Mouse (Mus musculus): ENCODE results near the gene Muc4.

Gene Muc4

DNA sequence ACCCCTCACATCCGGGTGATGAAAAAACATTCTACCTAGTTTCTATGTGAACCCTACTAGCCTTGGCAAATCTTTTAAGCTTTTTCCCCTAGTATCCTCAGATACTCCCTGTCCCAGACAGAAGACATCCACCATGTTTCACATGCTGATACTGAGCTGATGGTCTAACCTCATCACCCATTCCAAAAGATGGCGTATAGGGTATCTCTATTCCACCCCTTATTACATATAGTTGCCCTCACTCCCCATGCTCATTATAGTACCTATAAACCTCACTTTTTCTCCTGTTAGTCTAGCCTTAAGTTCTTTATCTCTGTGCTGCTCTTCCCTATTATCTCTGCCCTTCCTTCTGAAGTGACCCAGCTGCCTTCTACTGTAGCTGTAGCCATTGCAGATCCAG lies at the start of gene Muc4:
TSS of gene Muc4 (plus strand) at position 301 of the 400 bp plus-strand sequence.
- TF ChIP-seq GATA4 (IDR thresholded peaks at IDR 0.05; ENCODE audit: insufficient replicate concordance, low read length), result no peak

GRCm38 (mm10) chr16:32685998-32686397 lies 49.7 kb upstream of the Muc4 start:
- no peak for TF ChIP-seq GATA4 (IDR thresholded peaks at IDR 0.05; ENCODE audit: insufficient replicate concordance, low read length)

- no peak for TF ChIP-seq GATA4 (IDR thresholded peaks at IDR 0.05; ENCODE audit: insufficient replicate concordance, low read length)
Observed at GRCm38 (mm10) chr16:32687221-32687620, 48.5 kb upstream of the Muc4 start.

GRCm38 (mm10) chr16:32688770-32689169 lies 46.9 kb upstream of the Muc4 start:
- TF ChIP-seq GATA4 (IDR thresholded peaks at IDR 0.05; ENCODE audit: insufficient replicate concordance, low read length), result peak; percentile 13; the same call in 1 of the 2 replicates

- TF ChIP-seq GATA4 (IDR thresholded peaks at IDR 0.05; ENCODE audit: insufficient replicate concordance, low read length), result no peak
Observed at GRCm38 (mm10) chr16:32689501-32689900, 46.2 kb upstream of the Muc4 start.

GRCm38 (mm10) chr16:32696841-32697464 lies 38.7 kb upstream of the Muc4 start:
- no peak for TF ChIP-seq GATA4 (IDR thresholded peaks at IDR 0.05; ENCODE audit: insufficient replicate concordance, low read length)

DNA sequence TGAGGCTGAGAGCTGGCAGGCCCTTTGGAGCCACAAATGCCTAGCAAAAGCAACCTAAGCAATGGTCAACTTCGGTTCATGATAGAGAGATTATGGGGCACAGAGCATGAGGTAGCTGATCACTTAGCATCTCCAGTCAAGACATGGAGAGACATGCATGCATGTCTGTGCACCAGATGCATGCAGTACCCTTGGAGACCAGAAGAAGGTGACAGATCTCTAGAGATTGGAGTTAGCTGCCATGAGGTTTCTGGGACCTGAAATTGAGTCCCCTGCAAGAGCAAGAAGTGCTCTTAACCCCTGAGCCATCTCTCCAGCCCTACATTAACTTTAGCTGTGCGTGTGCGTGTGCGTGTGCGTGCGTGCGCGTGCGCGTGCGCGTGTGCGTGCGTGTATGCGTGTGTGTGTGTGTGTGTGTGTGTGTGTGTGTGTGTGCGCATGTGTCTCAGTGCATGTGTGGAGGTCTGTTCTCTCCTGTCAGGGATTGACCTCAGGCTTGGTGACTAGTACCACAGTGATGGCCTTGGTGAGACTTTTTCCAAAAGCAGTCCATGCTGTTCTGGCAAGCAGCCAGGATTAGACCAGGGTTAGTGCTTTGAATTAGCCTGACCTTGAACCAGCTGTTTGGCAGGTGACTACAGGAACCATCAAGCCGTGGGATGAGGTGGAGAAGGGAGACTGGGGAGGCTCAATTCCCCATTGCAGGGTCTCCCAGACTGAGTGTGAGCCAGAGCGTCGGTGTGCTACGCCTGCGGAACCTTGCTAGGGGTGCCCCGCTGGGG lies 37.8 kb upstream of the Muc4 start:
- TF ChIP-seq GATA4 (IDR thresholded peaks at IDR 0.05; ENCODE audit: insufficient replicate concordance, low read length), result no peak

GRCm38 (mm10) chr16:32698550-32698949 lies 37.1 kb upstream of the Muc4 start:
- TF ChIP-seq GATA4 (IDR thresholded peaks at IDR 0.05; ENCODE audit: insufficient replicate concordance, low read length), result no peak

DNA sequence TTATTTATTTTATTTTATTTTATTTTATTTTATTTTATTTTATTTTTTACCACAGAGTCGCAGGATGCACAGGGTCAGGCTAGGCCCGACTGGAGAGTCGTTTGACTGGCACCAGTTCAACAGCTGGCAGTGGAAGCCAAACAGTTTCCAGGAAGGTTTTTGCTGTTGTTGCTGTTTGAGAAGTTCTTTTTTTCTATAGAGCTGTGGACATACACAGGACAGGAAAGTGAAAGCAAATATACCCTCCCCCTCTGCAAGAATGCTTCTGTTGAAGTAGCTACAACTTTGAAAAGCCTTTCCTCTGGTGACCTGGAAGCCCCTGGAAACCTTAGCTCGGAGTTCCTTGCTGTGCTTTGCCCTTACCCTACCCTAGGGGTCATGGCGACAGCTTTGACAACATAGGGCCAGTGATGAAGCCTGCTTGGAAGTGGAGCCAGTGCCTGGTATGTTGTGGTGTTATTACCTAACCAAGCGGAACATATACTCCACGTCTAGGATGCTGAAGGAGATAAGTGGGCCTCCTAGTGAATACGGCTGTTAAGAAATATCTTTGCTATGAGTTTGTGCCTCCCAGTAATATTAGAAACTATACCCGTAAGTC lies 32.3 kb upstream of the Muc4 start:
- TF ChIP-seq GATA4 (IDR thresholded peaks at IDR 0.05; ENCODE audit: insufficient replicate concordance, low read length), result no peak

GRCm38 (mm10) chr16:32705606-32706005 lies 30.1 kb upstream of the Muc4 start:
- TF ChIP-seq GATA4 (IDR thresholded peaks at IDR 0.05; ENCODE audit: insufficient replicate concordance, low read length), result no peak

- no peak for TF ChIP-seq GATA4 (IDR thresholded peaks at IDR 0.05; ENCODE audit: insufficient replicate concordance, low read length)
Observed at GRCm38 (mm10) chr16:32707111-32707823, 28.4 kb upstream of the Muc4 start.

GRCm38 (mm10) chr16:32707824-32708456 lies 27.7 kb upstream of the Muc4 start:
- no peak for TF ChIP-seq GATA4 (IDR thresholded peaks at IDR 0.05; ENCODE audit: insufficient replicate concordance, low read length)

GRCm38 (mm10) chr16:32708457-32709033 lies 27.1 kb upstream of the Muc4 start:
- TF ChIP-seq GATA4 (IDR thresholded peaks at IDR 0.05; ENCODE audit: insufficient replicate concordance, low read length), result no peak

GRCm38 (mm10) chr16:32709116-32709515 lies 26.6 kb upstream of the Muc4 start:
- TF ChIP-seq GATA4 (IDR thresholded peaks at IDR 0.05; ENCODE audit: insufficient replicate concordance, low read length), result no peak

Data from liver, adult (tissue).